Mouse (Mus musculus): ENCODE data around the gene Grin2c. TPM values are rescaled to one million over a fixed set of nuclear protein-coding genes. Genes with fewer than 3 reads are reported as not detected.

Grin2c gene
- polyA plus RNA-seq, 1 experiment from 2014 or later: not detected

- Histone ChIP-seq H3K27ac (replicated peaks) (no peak overlapping the region), H3K4me1 (peaks cover 21% of the 10 kb centered on the region), H3K9ac (no peak overlapping the region), H3K4me3 (replicated peaks) (no peak overlapping the region), H3K4me2 (replicated peaks) (no peak overlapping the region), H3K9me3 (replicated peaks) (no peaks in the 10 kb centered on the region), H3K36me3 (no peaks in the 10 kb centered on the region), H3K27me3 (peaks cover 10% of the 10 kb centered on the region; the same call in 1 of the 2 replicates)
- no peak for ATAC-seq (ENCODE audit: insufficient number of reproducible peaks, low FRiP score, low TSS enrichment, low read depth)
- 31% methylated on average over 12 of the region's 12 CpGs for WGBS
Observed at GRCm38 (mm10) chr11:115227640-115228039, 39.4 kb downstream of the Grin2c start.

GRCm38 (mm10) chr11:115226811-115227491 is 40.1 kb downstream of the Grin2c start:
- H3K36me3 ChIP-seq: no peaks in the 10 kb centered on the region
- H3K4me2 ChIP-seq (replicated peaks): no peak overlapping the region
- no peak overlapping the region for H3K9ac ChIP-seq
- no peak overlapping the region for H3K27ac ChIP-seq (replicated peaks)
- peaks cover 24% of the 10 kb centered on the region for H3K4me1 ChIP-seq
- peaks cover 8% of the 10 kb centered on the region; the same call in 1 of the 2 replicates for H3K27me3 ChIP-seq
- no peak for ATAC-seq (ENCODE audit: insufficient number of reproducible peaks, low FRiP score, low TSS enrichment, low read depth)
- WGBS: 49% methylated on average over 14 of the region's 14 CpGs
- no peak overlapping the region for H3K4me3 ChIP-seq (replicated peaks)
- H3K9me3 ChIP-seq (replicated peaks): no peaks in the 10 kb centered on the region

- no peak for ATAC-seq (ENCODE audit: insufficient number of reproducible peaks, low FRiP score, low TSS enrichment, low read depth)
- Histone ChIP-seq H3K27me3 (peaks cover 8% of the 10 kb centered on the region; the same call in 1 of the 2 replicates), H3K4me1 (peaks cover 18% of the 10 kb centered on the region), H3K36me3 (no peaks in the 10 kb centered on the region), H3K4me3 (replicated peaks) (no peak overlapping the region), H3K9ac (no peak overlapping the region), H3K9me3 (replicated peaks) (no peaks in the 10 kb centered on the region), H3K27ac (replicated peaks) (no peak overlapping the region), H3K4me2 (replicated peaks) (no peak overlapping the region)
- 71% methylated on average over 6 of the region's 6 CpGs for WGBS
Observed at GRCm38 (mm10) chr11:115225301-115225700, 41.7 kb downstream of the Grin2c start.

GRCm38 (mm10) chr11:115224889-115225288 is 42.2 kb downstream of the Grin2c start:
- Histone ChIP-seq H3K36me3 (no peaks in the 10 kb centered on the region), H3K27ac (replicated peaks) (no peak overlapping the region), H3K9ac (no peak overlapping the region), H3K9me3 (replicated peaks) (no peaks in the 10 kb centered on the region), H3K4me2 (replicated peaks) (no peak overlapping the region), H3K27me3 (peaks cover 8% of the 10 kb centered on the region; the same call in 1 of the 2 replicates), H3K4me3 (replicated peaks) (no peak overlapping the region), H3K4me1 (peaks cover 18% of the 10 kb centered on the region)
- ATAC-seq (ENCODE audit: insufficient number of reproducible peaks, low FRiP score, low TSS enrichment, low read depth): no peak
- WGBS: 49% methylated on average over 8 of the region's 8 CpGs

- H3K4me1 ChIP-seq: peaks cover 25% of the 10 kb centered on the region
- no peak overlapping the region for H3K27ac ChIP-seq (replicated peaks)
- H3K9me3 ChIP-seq (replicated peaks): no peaks in the 10 kb centered on the region
- no peak for ATAC-seq (ENCODE audit: insufficient number of reproducible peaks, low FRiP score, low TSS enrichment, low read depth)
- no peak overlapping the region for H3K4me2 ChIP-seq (replicated peaks)
- H3K4me3 ChIP-seq (replicated peaks): no peak overlapping the region
- no peak overlapping the region for H3K9ac ChIP-seq
- peaks cover 3% of the 10 kb centered on the region; the same call in 1 of the 2 replicates for H3K27me3 ChIP-seq
- WGBS: 68% methylated on average over 6 of the region's 6 CpGs
- no peaks in the 10 kb centered on the region for H3K36me3 ChIP-seq
Observed at GRCm38 (mm10) chr11:115223877-115224276, 43.2 kb downstream of the Grin2c start.

- Histone ChIP-seq H3K27ac (replicated peaks) (no peak overlapping the region), H3K9ac (no peak overlapping the region), H3K36me3 (no peaks in the 10 kb centered on the region), H3K4me2 (replicated peaks) (no peak overlapping the region), H3K4me1 (peaks cover 28% of the 10 kb centered on the region), H3K9me3 (replicated peaks) (no peaks in the 10 kb centered on the region), H3K27me3 (peaks cover 2% of the 10 kb centered on the region; the same call in 1 of the 2 replicates), H3K4me3 (replicated peaks) (no peak overlapping the region)
- WGBS: 66% methylated on average over 11 of the region's 11 CpGs
- no peak for ATAC-seq (ENCODE audit: insufficient number of reproducible peaks, low FRiP score, low TSS enrichment, low read depth)
Observed at GRCm38 (mm10) chr11:115223451-115223850, 43.6 kb downstream of the Grin2c start.

GRCm38 (mm10) chr11:115222570-115222969 is 44.5 kb downstream of the Grin2c start:
- H3K4me1 ChIP-seq: peaks cover 37% of the 10 kb centered on the region
- H3K9ac ChIP-seq: no peak overlapping the region
- no peak overlapping the region for H3K27ac ChIP-seq (replicated peaks)
- H3K9me3 ChIP-seq (replicated peaks): no peaks in the 10 kb centered on the region
- no peak overlapping the region for H3K4me2 ChIP-seq (replicated peaks)
- 20% methylated on average over 5 of the region's 5 CpGs for WGBS
- H3K4me3 ChIP-seq (replicated peaks): no peak overlapping the region
- H3K36me3 ChIP-seq: no peaks in the 10 kb centered on the region
- H3K27me3 ChIP-seq: no peaks in the 10 kb centered on the region; the same call in 1 of the 2 replicates
- no peak for ATAC-seq (ENCODE audit: insufficient number of reproducible peaks, low FRiP score, low TSS enrichment, low read depth)

- no peak overlapping the region for H3K4me3 ChIP-seq (replicated peaks)
- H3K9me3 ChIP-seq (replicated peaks): no peaks in the 10 kb centered on the region
- no peak overlapping the region for H3K27ac ChIP-seq (replicated peaks)
- H3K36me3 ChIP-seq: no peaks in the 10 kb centered on the region
- H3K4me1 ChIP-seq: peaks cover 39% of the 10 kb centered on the region
- 31% methylated on average over 12 of the region's 12 CpGs for WGBS
- H3K9ac ChIP-seq: no peak overlapping the region
- ATAC-seq (ENCODE audit: insufficient number of reproducible peaks, low FRiP score, low TSS enrichment, low read depth): no peak
- no peaks in the 10 kb centered on the region; the same call in 1 of the 2 replicates for H3K27me3 ChIP-seq
- H3K4me2 ChIP-seq (replicated peaks): no peak overlapping the region
Observed at GRCm38 (mm10) chr11:115222077-115222476, 45.0 kb downstream of the Grin2c start.

- peaks cover 35% of the 10 kb centered on the region for H3K4me1 ChIP-seq
- WGBS: 86% methylated on average over 10 of the region's 10 CpGs
Observed at GRCm38 (mm10) chr11:115219685-115220084, 47.4 kb downstream of the Grin2c start.

GRCm38 (mm10) chr11:115219263-115219662 is 47.8 kb downstream of the Grin2c start:
- 53% methylated on average over 9 of the region's 9 CpGs for WGBS
- Histone ChIP-seq H3K4me2 (replicated peaks) (no peak overlapping the region), H3K36me3 (no peaks in the 10 kb centered on the region), H3K9ac (no peak overlapping the region), H3K9me3 (replicated peaks) (no peaks in the 10 kb centered on the region), H3K4me3 (replicated peaks) (no peak overlapping the region), H3K4me1 (peaks cover 35% of the 10 kb centered on the region), H3K27me3 (no peaks in the 10 kb centered on the region; the same call in 1 of the 2 replicates), H3K27ac (replicated peaks) (no peak overlapping the region)
- no peak for ATAC-seq (ENCODE audit: insufficient number of reproducible peaks, low FRiP score, low TSS enrichment, low read depth)

More at GRCm38 (mm10) chr11:115219685-115220084, 47.4 kb downstream of the Grin2c start:
- H3K4me3 ChIP-seq (replicated peaks): no peak overlapping the region
- no peaks in the 10 kb centered on the region for H3K9me3 ChIP-seq (replicated peaks)
- no peak overlapping the region for H3K4me2 ChIP-seq (replicated peaks)
- no peak overlapping the region for H3K9ac ChIP-seq
- H3K27ac ChIP-seq (replicated peaks): no peak overlapping the region
- no peaks in the 10 kb centered on the region for H3K36me3 ChIP-seq
- no peak for ATAC-seq (ENCODE audit: insufficient number of reproducible peaks, low FRiP score, low TSS enrichment, low read depth)
- H3K27me3 ChIP-seq: no peaks in the 10 kb centered on the region; the same call in 1 of the 2 replicates

- H3K4me1 ChIP-seq: peaks cover 34% of the 10 kb centered on the region
- no peaks in the 10 kb centered on the region for H3K27me3 ChIP-seq
- 40% methylated on average over 18 of the region's 18 CpGs for WGBS
- H3K36me3 ChIP-seq: no peaks in the 10 kb centered on the region
- ATAC-seq (ENCODE audit: insufficient number of reproducible peaks, low FRiP score, low TSS enrichment, low read depth): no peak
- H3K4me2 ChIP-seq (replicated peaks): no peak overlapping the region
- no peak overlapping the region for H3K9ac ChIP-seq
- no peaks in the 10 kb centered on the region for H3K9me3 ChIP-seq (replicated peaks)
- no peak overlapping the region for H3K27ac ChIP-seq (replicated peaks)
- H3K4me3 ChIP-seq (replicated peaks): no peak overlapping the region
Observed at GRCm38 (mm10) chr11:115217439-115218410, 49.3 kb downstream of the Grin2c start.

All from embryonic facial prominence, embryonic 15.5 days (tissue).